ENCODE assay signal across 8 mouse cellular contexts in genomic region chr8:90828181-90828986, GRCm38 (mm10). TPM values are rescaled to one million over a fixed set of nuclear protein-coding genes. Genes with fewer than 3 reads are reported as not detected.
DNase-seq lines count a peak whose midpoint lies in the region; ATAC-seq lines count a peak whose summit lies in the region.

Chd9 (plus strand) TSS chr8:90828352.

- intact Hi-C loops in gastrocnemius, postnatal 14 days (cut with DNase I; ENCODE audit: low total_unique reads) = loop anchor here (10.0 kb wide), 2 partner anchors 126 to 186 kb away; no protein-coding TSS in a partner anchor
- intact Hi-C loops in left cerebral cortex, postnatal 10 days (cut with DNase I) = loop anchor here (2.0 to 10.0 kb wide), 5 partner anchors 48 to 306 kb away; no protein-coding TSS in a partner anchor

- DNase-seq in adipocyte (ENCODE audit: low spot score) = peak; percentile 96
- DNase-seq in embryo, embryonic 10 days (ENCODE audit: low spot score) = peak; percentile 96
- DNase-seq in gastrocnemius, postnatal 14 days = peak; percentile 95
- DNase-seq in left cerebral cortex, postnatal 10 days (ENCODE audit: extremely low spot score in 1 of 2, low spot score in 2 of 2) = peak; percentile 94 to 95
- peak; percentile 97 for DNase-seq in right cerebral cortex, postnatal 25 days
- DNase-seq in urinary bladder, postnatal 4 days (ENCODE audit: low spot score in 2 of 2) = peak; percentile 93 to 98

- ATAC-seq in inflammation-experienced regulatory T-cells, adult 6 months = peak; percentile 92
- peak; percentile 95 for ATAC-seq in megakaryocyte-erythroid progenitor cell, adult 5-6 weeks (replicated peaks; ENCODE audit: low FRiP score, low TSS enrichment, poor library complexity, severe bottlenecking)

RNA-seq across cellular contexts. Expression of gene Chd9, which starts in this region (rescaled TPM):
- total RNA-seq in gastrocnemius, postnatal 14 days (2021) = 10 to 100 TPM; 41.1 to 76.7 TPM
- polyA plus RNA-seq in inflammation-experienced regulatory T-cells, adult 6 months (2017; shearing (Covaris generic)) = 100 to 1,000 TPM in 2 of 3 experiments, 10 to 100 TPM in 1; 77.2 to 213 (median 144) TPM
- total RNA-seq in left cerebral cortex, postnatal 10 days (2021) = 100 to 1,000 TPM in 1 of 2 experiments, 10 to 100 TPM in 1; 97.6 to 104 TPM
- total RNA-seq in megakaryocyte-erythroid progenitor cell, adult 5-6 weeks (2014; fragmentation: Nextera tagmentation) = 43.1 and 47.2 TPM in 2 replicates
- total RNA-seq in megakaryocyte-erythroid progenitor cell, adult 5-6 weeks (2017) = 57.7 and 59.8 TPM in 2 replicates

Comparison
In these comparisons a context has a peak if more than half of its experiments do, and no peak if none do; other contexts are left out.
1. Peak in every context shown above with its lines: DNase-seq and ATAC-seq.